Mouse (Mus musculus) embryo, embryonic 10.5 days (tissue): ENCODE measurements at regions not wholly inside any gene's neighbourhood (a gene's known extent, or its start where the extent isn't known, plus 50 kb on each side); places are given as distances from the start of the nearest gene placed in this dataset.

ENCODE experiments used
- DNase-seq: peaks from one replicate; pipeline ENCODE4 v3.0.0-alpha.2; 2015; ENCODE audit warnings: low spot score

GRCm38 (mm10) chr10:67819534-67819933 is 92.9 kb downstream of the Zfp365 start:
- DNase-seq, result no peak

- no peak for DNase-seq
Observed at GRCm38 (mm10) chr10:67813901-67814300, 98.6 kb downstream of the Zfp365 start.

GRCm38 (mm10) chr10:67805131-67805530 is 107.3 kb downstream of the Zfp365 start:
- DNase-seq, result peak; percentile 57

GRCm38 (mm10) chr10:67804637-67805036 is 107.8 kb downstream of the Zfp365 start:
- DNase-seq, result no peak

- no peak for DNase-seq
Observed at GRCm38 (mm10) chr10:67802156-67802555, 110.3 kb downstream of the Zfp365 start.

GRCm38 (mm10) chr10:67801619-67802018 is 110.8 kb downstream of the Zfp365 start:
- no peak for DNase-seq

- no peak for DNase-seq
Observed at GRCm38 (mm10) chr10:67798991-67799390, 113.5 kb downstream of the Zfp365 start.

GRCm38 (mm10) chr10:67793206-67793605 is 119.3 kb downstream of the Zfp365 start:
- no peak for DNase-seq

GRCm38 (mm10) chr10:67789651-67790050 is 122.8 kb downstream of the Zfp365 start:
- DNase-seq, result no peak

GRCm38 (mm10) chr10:67788116-67788515 is 124.3 kb downstream of the Zfp365 start:
- no peak for DNase-seq

- DNase-seq, result no peak
Observed at GRCm38 (mm10) chr10:67785563-67785962, 126.9 kb downstream of the Zfp365 start.

GRCm38 (mm10) chr10:67778341-67778740 is 134.1 kb downstream of the Zfp365 start:
- no peak for DNase-seq

GRCm38 (mm10) chr10:67777721-67778120 is 134.7 kb downstream of the Zfp365 start:
- no peak for DNase-seq

GRCm38 (mm10) chr10:67776851-67777250 is 135.6 kb downstream of the Zfp365 start:
- no peak for DNase-seq

GRCm38 (mm10) chr10:67771796-67772195 is 140.7 kb downstream of the Zfp365 start:
- no peak for DNase-seq

GRCm38 (mm10) chr10:67766099-67766498 is 146.4 kb downstream of the Zfp365 start:
- DNase-seq, result peak; percentile 77

- DNase-seq, result no peak
Observed at GRCm38 (mm10) chr10:67760424-67760823, 152.0 kb downstream of the Zfp365 start.

GRCm38 (mm10) chr10:67748121-67748520 is 164.3 kb downstream of the Zfp365 start:
- DNase-seq, result no peak

GRCm38 (mm10) chr10:67747461-67747860 is 165.0 kb downstream of the Zfp365 start:
- peak; percentile 64 for DNase-seq

- no peak for DNase-seq
Observed at GRCm38 (mm10) chr10:67746140-67746539, 166.3 kb downstream of the Zfp365 start.

GRCm38 (mm10) chr10:67743561-67743960 is 168.9 kb downstream of the Zfp365 start:
- DNase-seq, result peak; percentile 35

GRCm38 (mm10) chr10:67742824-67743223 is 169.6 kb downstream of the Zfp365 start:
- DNase-seq, result no peak

- no peak for DNase-seq
Observed at GRCm38 (mm10) chr10:67742305-67742704, 170.2 kb downstream of the Zfp365 start.

GRCm38 (mm10) chr10:67739199-67739598 is 173.3 kb downstream of the Zfp365 start:
- no peak for DNase-seq

- no peak for DNase-seq
Observed at GRCm38 (mm10) chr10:67736636-67737035, 175.8 kb downstream of the Zfp365 start.
